ENCODE assay signal across 8 mouse cellular contexts in genomic region chr8:95853102-95853843, GRCm38 (mm10). TPM values are rescaled to one million over a fixed set of nuclear protein-coding genes. Genes with fewer than 3 reads are reported as not detected.
DNase-seq lines count a peak whose midpoint lies in the region; ATAC-seq lines count a peak whose summit lies in the region.

Gene Slc38a7 (minus strand): TSS chr8:95853539.

- DNase-seq in NIH3T3 (ENCODE audit: low read depth), result peak; percentile 89
- DNase-seq in cerebellum, adult 9-11 months, result peak; percentile 84
- peak; percentile 83 to 88 for DNase-seq in frontal cortex, adult 2 months (ENCODE audit: extremely low spot score in 1 of 2, low spot score in 1 of 2)
- peak; percentile 81 for DNase-seq in hindbrain, embryonic 11.5 days (ENCODE audit: low spot score)
- peak; percentile 92 for DNase-seq in layer of hippocampus, adult 9-11 months
- DNase-seq in ovary, adult 18-20 months (ENCODE audit: low spot score), result peak; percentile 63
- DNase-seq in thymus, postnatal 0 days (ENCODE audit: low spot score), result peak; percentile 77

- H3K4me2 ChIP-seq in hindbrain, embryonic 11.5 days (replicated peaks; ENCODE audit: low read depth, low read length), result peak within 1 kb of the TSS; percentile 81
- peak within 1 kb of the TSS; percentile 79 for H3K4me2 ChIP-seq in lung, embryonic 16.5 days (ENCODE audit: low read depth, low read length)

- 0 out of 2 replicates have a peak, but pooled peaks cover under 1% of the 10 kb centered on the region for H3K36me3 ChIP-seq in hindbrain, embryonic 11.5 days (ENCODE audit: control insufficient read depth, insufficient read depth, low read length)
- H3K36me3 ChIP-seq in lung, embryonic 16.5 days (ENCODE audit: control insufficient read depth, insufficient read depth, low read length), result no peaks in the 10 kb centered on the region

- no peaks in the 10 kb centered on the region for H3K27me3 ChIP-seq in hindbrain, embryonic 11.5 days (ENCODE audit: control insufficient read depth, insufficient read depth, low read length)
- no peaks in the 10 kb centered on the region for H3K27me3 ChIP-seq in lung, embryonic 16.5 days (ENCODE audit: control insufficient read depth, insufficient read depth, low read depth, low read length)

- H3K4me1 ChIP-seq in hindbrain, embryonic 11.5 days (replicated peaks; ENCODE audit: control insufficient read depth, insufficient read depth, low read length), result no peaks in the 10 kb centered on the region; the same call in 1 of the 2 replicates
- H3K4me1 ChIP-seq in lung, embryonic 16.5 days (replicated peaks; ENCODE audit: control insufficient read depth, insufficient read depth, low read length), result peaks cover 12% of the 10 kb centered on the region

- H3K9me3 ChIP-seq in hindbrain, embryonic 11.5 days (ENCODE audit: control insufficient read depth, low read length), result no peaks in the 10 kb centered on the region
- H3K9me3 ChIP-seq in lung, embryonic 16.5 days (ENCODE audit: control insufficient read depth, low read length), result no peaks in the 10 kb centered on the region

- peak within 1 kb of the TSS; percentile 70 for H3K9ac ChIP-seq in hindbrain, embryonic 11.5 days (ENCODE audit: low read depth, low read length)
- peak within 1 kb of the TSS; percentile 79 for H3K9ac ChIP-seq in lung, embryonic 16.5 days (ENCODE audit: low read length)

- 13% methylated on average over 22 of the region's 22 CpGs for WGBS in hindbrain, embryonic 11.5 days
- WGBS in lung, embryonic 16.5 days, result 11% methylated on average over 22 of the region's 22 CpGs

- peak; percentile 97 for ATAC-seq in hindbrain, embryonic 11.5 days (ENCODE audit: low FRiP score)
- ATAC-seq in lung, embryonic 16.5 days (ENCODE audit: low read depth), result peak; percentile 97

- peak within 1 kb of the TSS; percentile 72 for H3K4me3 ChIP-seq in hindbrain, embryonic 11.5 days (ENCODE audit: low read depth, low read length)
- H3K4me3 ChIP-seq in lung, embryonic 16.5 days (ENCODE audit: low read length), result peak within 1 kb of the TSS; percentile 68

- no peak within 1 kb of the TSS for H3K27ac ChIP-seq in hindbrain, embryonic 11.5 days (ENCODE audit: low read depth, low read length)
- peak within 1 kb of the TSS; percentile 73 for H3K27ac ChIP-seq in lung, embryonic 16.5 days (ENCODE audit: low read length)

RNA-seq across cellular contexts. Expression of gene Slc38a7, which starts in this region (rescaled TPM):
- polyA plus RNA-seq in frontal cortex, adult 2 months (2012; rRNA removed), result 27.6 and 28.9 TPM in 2 replicates
- polyA plus RNA-seq in hindbrain, embryonic 11.5 days (2014; fragmentation: Nextera tagmentation; extraction: Ambion mirVana), result 14.3 and 16.8 TPM in 2 replicates
- polyA plus RNA-seq in lung, embryonic 16.5 days (2015; fragmentation: Nextera tagmentation; extraction: Ambion mirVana), result 15.5 and 15.6 TPM in 2 replicates
- polyA plus RNA-seq in thymus, postnatal 0 days (2015; fragmentation: Nextera tagmentation; extraction: Ambion mirVana), result 6.4 and 6.9 TPM in 2 replicates
